Mouse (Mus musculus): ENCODE results near the gene Rspo3.

DNA sequence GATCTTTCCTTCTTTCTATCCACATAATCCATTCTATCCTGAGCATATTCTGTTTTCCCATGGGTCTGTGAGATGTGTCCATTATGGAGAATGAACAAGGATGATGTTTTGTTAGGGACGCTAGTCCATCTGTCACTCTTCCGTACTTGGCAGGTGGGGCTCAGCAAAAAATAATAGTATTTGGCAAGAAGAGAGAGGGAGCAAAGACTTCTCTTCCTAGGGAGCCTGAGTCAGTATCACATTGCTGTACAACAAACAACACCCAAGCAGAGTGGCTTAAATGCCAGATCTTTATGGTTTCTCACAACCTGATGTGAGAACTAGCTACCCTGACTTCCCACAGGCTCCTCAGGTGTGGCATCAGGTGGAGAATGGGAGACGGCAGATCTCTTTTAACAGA lies 7.3 kb upstream of the Rspo3 start:
- TF ChIP-seq CTCF (conservative IDR thresholded peaks at IDR 0.05; ENCODE audit: low read length): no peak
- no peak for TF ChIP-seq NANOG (IDR thresholded peaks at IDR 0.05; ENCODE audit: borderline replicate concordance, low read length)
- no peak for TF ChIP-seq POU5F1 (IDR thresholded peaks at IDR 0.05; ENCODE audit: borderline replicate concordance, low read length)
